Mouse (Mus musculus) stomach, embryonic 16.5 days (tissue): Measurements from ENCODE around the gene Mrpl16. TPM values are rescaled to one million over a fixed set of nuclear protein-coding genes. Genes with fewer than 3 reads are reported as not detected.

Source experiments
- ATAC-seq: fragments of 200-750 bp; cut with Nextera tagmentation; 2 replicates; pipeline ENCODE4 v1.8.0; 2017; ENCODE audit warnings: moderate number of reproducible peaks, moderate TSS enrichment; ENCODE audit not compliant: insufficient read depth, low FRiP score
- H3K27ac ChIP-seq: fragments of 300-500 bp; sonication (generic); 2 replicates; pipeline ENCODE4 v1.5.1; 2014; ENCODE audit warnings: low read length
- H3K27me3 ChIP-seq: fragments of 300-500 bp; sonication (generic); 2 replicates; pipeline ENCODE4 v1.6.1; 2014; ENCODE audit warnings: low read length, control low read depth, mixed read lengths; ENCODE audit not compliant: control insufficient read depth, insufficient read depth
- H3K36me3 ChIP-seq: fragments of 300-500 bp; sonication (generic); 2 replicates; pipeline ENCODE4 v1.6.1; 2014; ENCODE audit warnings: low read length; ENCODE audit not compliant: control insufficient read depth, insufficient read depth
- H3K4me1 ChIP-seq: fragments of 300-500 bp; sonication (generic); 2 replicates; pipeline ENCODE4 v1.6.1; 2014; ENCODE audit warnings: low read length, control low read depth, mixed read lengths; ENCODE audit not compliant: control insufficient read depth, insufficient read depth
- H3K4me2 ChIP-seq: fragments of 300-500 bp; sonication (generic); 2 replicates; pipeline ENCODE4 v1.6.1; 2014; ENCODE audit warnings: low read depth, low read length, mixed read lengths
- H3K4me3 ChIP-seq: fragments of 300-500 bp; sonication (generic); replicated peaks from 2 replicates; pipeline ENCODE4 v1.5.1; 2014; ENCODE audit warnings: mild to moderate bottlenecking, low read length
- H3K9ac ChIP-seq: fragments of 300-500 bp; sonication (generic); 2 replicates; pipeline ENCODE4 v1.6.1; 2014; ENCODE audit warnings: low read length
- H3K9me3 ChIP-seq: fragments of 300-500 bp; sonication (generic); replicated peaks from 2 replicates; pipeline ENCODE4 v1.6.1; 2016; ENCODE audit warnings: low read length, control low read depth; ENCODE audit not compliant: control insufficient read depth
- WGBS: fragments of 180-500 bp; shearing (Covaris S2); extraction: QIAGEN DNeasy Blood & Tissue Kit; methylation state at CpG from one replicate; pipeline ENCODE4 v1.1.7; 2014; 5-methylcytosine and 5-hydroxymethylcytosine counted together
- polyA plus RNA-seq: library from polyadenylated mRNA; unstranded; fragments of >200 nt; fragmentation: Nextera tagmentation; extraction: Ambion mirVana; gene quantifications from 2 replicates; pipeline ENCODE4 v1.2.1, GENCODE M21; 2015

Gene Mrpl16
- polyA plus RNA-seq, 1 experiment from 2014 or later = 53.0 TPM

GRCm38 (mm10) chr19:11811688-11812365, 41.6 kb downstream of the Mrpl16 start:
- H3K4me3 ChIP-seq = no peak overlapping the region
- H3K27ac ChIP-seq = no peak overlapping the region
- peaks cover 17% of the 10 kb centered on the region for H3K4me1 ChIP-seq
- no peaks in the 10 kb centered on the region for H3K9me3 ChIP-seq
- H3K36me3 ChIP-seq = no peaks in the 10 kb centered on the region
- no peaks in the 10 kb centered on the region for H3K27me3 ChIP-seq
- H3K9ac ChIP-seq = no peak overlapping the region
- ATAC-seq = 0 out of 2 replicates have a peak, but pooled peaks have one; percentile 62
- 52% methylated on average over 5 of the region's 5 CpGs for WGBS
- no peak overlapping the region for H3K4me2 ChIP-seq

GRCm38 (mm10) chr19:11813136-11813535, 42.9 kb downstream of the Mrpl16 start:
- Histone ChIP-seq H3K4me2 (no peak overlapping the region), H3K36me3 (no peaks in the 10 kb centered on the region), H3K9ac (no peak overlapping the region), H3K27ac (peak overlapping the region; percentile 76; the same call in 1 of the 2 replicates), H3K27me3 (no peaks in the 10 kb centered on the region), H3K4me1 (peaks cover 27% of the 10 kb centered on the region), H3K4me3 (no peak overlapping the region), H3K9me3 (no peaks in the 10 kb centered on the region)
- ATAC-seq = 0 out of 2 replicates have a peak, but pooled peaks have one; percentile 26
- 57% methylated on average over 4 of the region's 4 CpGs for WGBS

DNA sequence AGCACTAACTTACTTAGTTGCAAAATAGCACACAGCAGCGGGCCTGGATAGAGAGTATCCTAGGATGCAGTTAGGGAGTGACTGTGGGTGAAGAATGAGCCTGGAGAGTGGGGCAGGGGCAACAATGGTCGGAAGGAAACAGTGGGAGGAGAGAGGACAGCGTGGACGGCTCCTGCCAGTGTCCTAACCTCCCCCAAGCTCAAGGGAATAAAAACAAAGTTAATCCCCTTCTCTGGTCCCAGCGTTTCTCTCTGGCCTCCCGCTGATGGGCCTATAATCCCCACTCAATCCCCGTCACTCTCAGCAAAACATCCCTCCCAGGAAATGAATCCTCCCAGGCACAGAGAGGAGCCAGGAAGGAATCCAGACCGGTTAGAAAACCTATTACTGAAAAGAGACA, 43.5 kb downstream of the Mrpl16 start:
- Histone ChIP-seq H3K4me1 (peaks cover 27% of the 10 kb centered on the region), H3K4me2 (no peak overlapping the region)
- ATAC-seq = peak; percentile 20; the same call in 1 of the 2 replicates

DNA sequence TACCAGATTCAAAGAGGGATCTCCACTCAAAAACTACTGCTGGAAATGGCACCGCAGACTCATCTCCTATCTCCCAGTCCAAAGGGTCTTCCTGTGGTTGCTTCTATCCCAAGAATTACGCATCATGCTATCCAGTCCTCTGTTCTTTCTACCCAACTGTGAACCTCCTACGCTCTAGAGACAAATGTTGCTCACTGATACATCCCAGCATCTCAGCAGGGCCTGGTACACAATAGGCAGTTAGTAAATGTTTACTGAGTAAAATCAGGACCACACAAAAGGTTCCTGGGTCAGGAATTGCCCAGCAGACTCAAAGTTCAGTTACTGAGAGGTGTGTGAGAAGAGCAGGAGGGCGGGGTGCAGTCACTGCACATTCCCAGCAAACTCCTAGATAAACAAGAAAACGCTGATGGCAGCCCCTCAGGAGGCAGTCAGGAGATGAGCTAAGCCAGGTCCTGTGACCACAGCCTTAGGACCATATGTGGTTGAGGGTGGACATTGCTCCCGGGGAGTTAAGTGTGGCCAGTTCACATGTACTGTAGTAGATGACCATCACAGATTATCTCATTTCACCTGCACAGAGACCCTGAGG, 44.6 kb downstream of the Mrpl16 start:
- Histone ChIP-seq H3K36me3 (no peaks in the 10 kb centered on the region), H3K4me3 (no peak overlapping the region), H3K27me3 (no peaks in the 10 kb centered on the region), H3K9me3 (no peaks in the 10 kb centered on the region), H3K4me1 (peaks cover 32% of the 10 kb centered on the region), H3K4me2 (no peak overlapping the region), H3K27ac (no peak overlapping the region), H3K9ac (no peak overlapping the region)
- 69% methylated on average over 6 of the region's 6 CpGs for WGBS
- ATAC-seq = no peak

More for the DNA sequence above, 43.5 kb downstream of the Mrpl16 start:
- Histone ChIP-seq H3K9me3 (no peaks in the 10 kb centered on the region), H3K27me3 (no peaks in the 10 kb centered on the region), H3K36me3 (no peaks in the 10 kb centered on the region), H3K27ac (peak overlapping the region; percentile 76), H3K9ac (peak overlapping the region; percentile 20; the same call in 1 of the 2 replicates), H3K4me3 (no peak overlapping the region)
- WGBS = 17% methylated on average over 8 of the region's 8 CpGs

DNA sequence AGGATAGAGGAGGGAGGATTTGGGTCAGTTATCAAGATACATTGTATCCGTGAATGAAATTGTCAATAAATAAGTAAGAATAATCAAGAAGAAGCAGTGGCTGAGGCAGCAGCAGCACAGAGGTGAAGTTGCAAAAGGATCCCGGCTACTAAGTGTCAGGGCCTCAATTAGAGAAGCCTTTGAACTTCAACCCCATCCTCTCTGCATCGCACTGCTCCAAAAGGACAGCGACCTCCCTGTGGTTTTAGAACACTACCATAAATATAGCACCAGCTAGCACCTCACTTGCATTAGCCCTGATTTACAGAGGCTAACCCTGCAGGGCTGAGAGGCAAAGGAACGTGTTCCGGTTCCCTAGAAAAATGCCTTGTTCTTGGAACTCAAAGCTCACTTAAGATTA, 46.5 kb downstream of the Mrpl16 start:
- H3K27me3 ChIP-seq = no peaks in the 10 kb centered on the region
- no peaks in the 10 kb centered on the region for H3K9me3 ChIP-seq
- H3K36me3 ChIP-seq = no peaks in the 10 kb centered on the region
- ATAC-seq = no peak
- 57% methylated on average over 6 of the region's 6 CpGs for WGBS
- H3K4me2 ChIP-seq = 0 out of 2 replicates have a peak overlapping the region, but pooled peaks have one; percentile 96
- H3K27ac ChIP-seq = no peak overlapping the region
- H3K4me1 ChIP-seq = peaks cover 28% of the 10 kb centered on the region
- no peak overlapping the region for H3K9ac ChIP-seq
- no peak overlapping the region for H3K4me3 ChIP-seq

DNA sequence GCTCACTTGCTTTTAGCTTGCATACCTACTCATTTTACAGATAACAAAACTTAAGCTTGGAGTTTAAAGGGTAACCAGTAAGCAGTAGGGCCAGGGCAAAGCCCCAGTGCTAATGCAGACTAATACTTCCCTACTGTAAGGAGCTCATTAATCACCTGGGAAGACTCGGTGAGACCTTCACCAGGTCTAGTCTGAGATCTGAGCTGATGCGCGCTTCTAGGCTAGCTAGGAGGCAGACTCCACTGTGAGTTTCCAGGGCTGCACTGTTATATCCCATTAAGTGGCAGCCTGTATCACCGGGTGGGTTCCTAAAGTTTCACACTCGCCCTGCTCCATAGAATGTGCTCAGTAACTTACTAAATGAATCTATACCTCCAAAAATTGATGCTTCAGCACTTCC, 47.4 kb downstream of the Mrpl16 start:
- 15% methylated on average over 5 of the region's 5 CpGs for WGBS

DNA sequence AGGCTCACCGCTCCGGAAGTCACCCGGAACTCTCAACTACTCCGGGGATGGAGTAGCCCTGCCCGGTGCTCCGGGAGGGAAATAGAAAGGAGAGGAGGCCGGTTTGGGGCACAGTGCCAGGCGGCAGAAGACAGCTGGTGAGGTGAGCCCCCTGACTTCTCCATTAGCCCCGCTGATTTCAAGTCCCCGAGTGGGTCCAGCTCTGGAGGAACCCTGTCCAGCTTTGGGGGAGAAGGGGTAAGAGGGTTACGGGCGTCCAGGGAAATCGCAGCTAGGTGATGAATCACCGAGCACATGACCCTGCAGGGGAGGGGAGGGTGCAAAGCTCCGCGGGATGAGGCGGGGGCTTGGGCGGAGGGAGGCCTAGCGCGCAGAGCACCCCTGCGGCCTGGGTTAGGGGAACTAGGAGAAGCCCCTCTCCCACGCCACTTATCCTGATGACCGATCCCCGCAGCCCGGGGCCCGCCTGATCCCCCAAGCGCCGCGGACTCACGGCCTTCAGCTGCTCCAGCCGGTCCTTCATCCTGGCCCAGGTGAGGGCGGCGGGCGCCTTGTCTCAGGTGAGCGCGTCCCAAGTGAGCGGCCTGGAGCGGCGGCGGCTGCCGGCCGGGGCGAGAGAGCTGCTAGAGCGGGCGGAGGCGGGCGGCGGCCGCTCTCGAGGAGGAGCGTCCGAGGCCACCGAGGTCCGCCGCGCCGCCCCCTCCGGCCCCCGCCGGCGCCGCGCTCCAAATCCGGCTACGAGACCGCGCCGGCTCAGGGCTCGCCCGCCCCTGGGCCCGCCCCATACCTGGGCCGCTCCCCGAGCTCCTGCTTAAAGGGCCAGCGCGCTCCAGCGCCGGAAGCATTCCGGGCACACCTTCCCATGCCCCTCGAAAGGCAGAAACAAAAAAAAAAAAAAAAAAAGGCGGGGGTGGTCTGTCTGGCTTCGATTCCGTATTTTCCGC, 48.3 kb downstream of the Mrpl16 start:
- peak; percentile 92 for ATAC-seq
- no peaks in the 10 kb centered on the region for H3K9me3 ChIP-seq
- H3K4me2 ChIP-seq = peak overlapping the region; percentile 96
- 1% methylated on average over 61 of the region's 83 CpGs for WGBS
- peaks cover 22% of the 10 kb centered on the region for H3K4me1 ChIP-seq
- peak overlapping the region; percentile 87 for H3K4me3 ChIP-seq
- no peaks in the 10 kb centered on the region for H3K27me3 ChIP-seq
- H3K9ac ChIP-seq = peak overlapping the region; percentile 92
- peak overlapping the region; percentile 86 for H3K27ac ChIP-seq
- H3K36me3 ChIP-seq = no peaks in the 10 kb centered on the region

More for the DNA sequence above, 47.4 kb downstream of the Mrpl16 start:
- H3K4me2 ChIP-seq = peak overlapping the region; percentile 96
- peak overlapping the region; percentile 92 for H3K9ac ChIP-seq
- peak overlapping the region; percentile 87 for H3K4me3 ChIP-seq
- H3K9me3 ChIP-seq = no peaks in the 10 kb centered on the region
- no peak overlapping the region for H3K27ac ChIP-seq
- no peaks in the 10 kb centered on the region for H3K27me3 ChIP-seq
- no peak for ATAC-seq
- no peaks in the 10 kb centered on the region for H3K36me3 ChIP-seq
- H3K4me1 ChIP-seq = peaks cover 28% of the 10 kb centered on the region

GRCm38 (mm10) chr19:11819143-11819700, 49.0 kb downstream of the Mrpl16 start, which contains the start of gene Stx3:
Gene Stx3 (minus strand): TSS chr19:11819403.
- Histone ChIP-seq H3K27me3 (no peaks in the 10 kb centered on the region), H3K4me1 (peaks cover 20% of the 10 kb centered on the region), H3K36me3 (no peaks in the 10 kb centered on the region), H3K9ac (peak within 1 kb of the TSS; percentile 92), H3K4me2 (peak within 1 kb of the TSS; percentile 96), H3K9me3 (no peaks in the 10 kb centered on the region), H3K4me3 (peak within 1 kb of the TSS; percentile 87), H3K27ac (peak within 1 kb of the TSS; percentile 86)
- peak; percentile 8; the same call in 1 of the 2 replicates for ATAC-seq
- WGBS = under 1% methylated on average over 20 of the region's 20 CpGs
